Mouse (Mus musculus) adrenal gland, postnatal 14 days (tissue): ENCODE measurements around the gene Shld2. TPM values are rescaled to one million over a fixed set of nuclear protein-coding genes. Genes with fewer than 3 reads are reported as not detected.

Source experiments
- DNase-seq: peaks from one replicate; pipeline ENCODE4 v3.0.0; 2021; ENCODE audit warnings: mixed read lengths
- total RNA-seq: library from RNA; stranded (reverse); gene quantifications from 2 replicates; pipeline ENCODE4 v1.2.3, GENCODE M21; 2021

Shld2 gene
- total RNA-seq, 1 experiment from 2014 or later = 13.0 TPM

DNA sequence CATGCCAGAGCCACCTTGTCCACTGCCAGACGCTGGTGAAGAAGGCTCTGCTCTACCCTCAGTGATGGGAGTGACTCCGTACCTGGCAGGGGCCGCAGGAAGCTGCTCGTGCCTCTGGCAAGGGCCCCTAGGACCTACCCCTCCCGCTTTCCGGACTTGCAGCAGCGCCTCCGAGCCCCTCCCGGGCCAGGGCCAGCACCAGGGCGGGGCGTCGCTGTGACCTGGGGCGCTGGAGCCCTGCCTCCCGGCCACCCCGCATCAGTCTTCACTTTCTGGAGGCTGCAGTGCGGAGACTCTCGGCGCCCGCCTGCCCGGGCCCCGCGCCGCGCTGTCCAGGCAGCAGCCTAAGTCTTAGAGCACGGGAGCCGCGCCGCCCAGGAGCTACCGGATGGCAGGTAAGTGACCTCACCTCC is 90.5 kb downstream of the Shld2 start:
- no peak for DNase-seq

DNA sequence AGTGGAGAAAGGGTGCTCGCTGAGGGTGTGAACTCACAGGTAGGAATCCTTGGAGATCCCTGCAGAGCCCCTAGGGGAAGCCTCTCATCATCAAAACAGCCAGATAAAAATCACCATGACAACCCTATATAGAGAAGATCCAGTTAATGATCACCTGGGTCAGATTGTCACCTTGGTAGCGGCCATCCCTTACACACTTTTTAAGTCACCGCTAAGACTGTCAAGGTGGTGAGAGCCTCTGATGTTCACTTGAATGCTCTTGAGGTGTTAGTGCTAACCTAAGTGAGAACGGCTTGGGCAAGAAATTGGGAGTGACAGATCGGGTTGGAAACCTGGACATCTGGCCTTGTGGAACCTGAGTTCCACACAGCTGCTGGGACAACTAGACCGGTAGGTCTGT is 91.0 kb downstream of the Shld2 start, which contains the start of gene Syt15:
TSS of gene Syt15 (plus strand) at position 301 of the 400 bp plus-strand sequence.
- DNase-seq = no peak

DNA sequence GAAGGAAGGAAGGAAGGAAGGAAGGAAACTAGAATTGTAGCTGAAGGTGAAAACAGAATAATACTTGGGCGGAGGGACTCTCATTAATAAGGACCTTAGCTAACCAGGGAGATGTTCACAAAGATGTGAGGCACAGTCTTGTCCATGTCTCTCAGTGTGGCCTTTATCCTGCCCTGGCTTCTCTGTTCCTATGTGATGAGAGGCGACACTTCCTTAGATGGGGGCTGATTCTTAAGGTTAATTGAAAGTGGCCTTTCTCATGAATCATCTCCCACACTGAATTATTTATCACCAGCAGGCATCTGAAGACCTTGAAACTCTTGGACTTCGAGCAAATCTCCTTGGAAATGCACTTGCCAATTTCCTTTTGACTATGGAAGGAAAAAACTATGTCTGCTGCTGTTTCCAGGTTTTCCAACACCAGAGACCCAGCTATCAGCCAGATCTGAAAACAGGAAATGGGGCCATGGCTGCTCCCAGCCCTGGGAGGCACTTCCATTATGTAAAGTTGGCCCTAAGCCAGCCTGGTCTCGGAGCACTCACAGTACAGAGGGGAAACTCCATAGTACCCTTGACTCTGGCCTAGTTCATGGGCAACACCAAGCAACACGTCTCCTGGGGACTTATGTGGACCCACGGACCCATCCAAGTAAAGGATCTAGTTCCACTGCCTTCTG is 94.7 kb downstream of the Shld2 start:
- peak; percentile 65 for DNase-seq

DNA sequence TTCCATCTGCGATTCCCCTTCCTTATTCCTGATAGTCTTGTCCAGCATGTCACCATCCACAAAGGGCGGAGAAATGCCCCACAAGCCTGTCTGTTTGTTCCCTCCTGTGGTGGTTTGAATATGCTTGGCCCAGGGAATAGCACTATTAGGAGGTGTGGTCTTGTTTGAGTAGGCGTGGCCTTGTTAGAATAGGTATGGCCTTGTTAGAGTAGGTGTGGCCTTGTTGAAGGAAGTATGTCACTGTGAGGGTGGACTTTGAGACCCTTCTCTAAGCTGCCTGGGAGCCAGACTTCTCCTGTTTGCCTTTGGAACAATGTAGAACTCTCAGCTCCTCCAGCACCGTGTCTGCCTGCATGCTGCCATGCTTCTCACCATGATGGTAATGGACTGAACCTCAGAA is 100.4 kb downstream of the Shld2 start:
- DNase-seq = no peak

GRCm38 (mm10) chr14:34209080-34209479 is 101.2 kb downstream of the Shld2 start:
- DNase-seq = no peak

- DNase-seq = peak; percentile 76
These were observed 101.6 kb downstream of the Shld2 start for GRCm38 (mm10) chr14:34208651-34209050.

- DNase-seq = no peak
These were observed 102.3 kb downstream of the Shld2 start for GRCm38 (mm10) chr14:34207996-34208395.

DNA sequence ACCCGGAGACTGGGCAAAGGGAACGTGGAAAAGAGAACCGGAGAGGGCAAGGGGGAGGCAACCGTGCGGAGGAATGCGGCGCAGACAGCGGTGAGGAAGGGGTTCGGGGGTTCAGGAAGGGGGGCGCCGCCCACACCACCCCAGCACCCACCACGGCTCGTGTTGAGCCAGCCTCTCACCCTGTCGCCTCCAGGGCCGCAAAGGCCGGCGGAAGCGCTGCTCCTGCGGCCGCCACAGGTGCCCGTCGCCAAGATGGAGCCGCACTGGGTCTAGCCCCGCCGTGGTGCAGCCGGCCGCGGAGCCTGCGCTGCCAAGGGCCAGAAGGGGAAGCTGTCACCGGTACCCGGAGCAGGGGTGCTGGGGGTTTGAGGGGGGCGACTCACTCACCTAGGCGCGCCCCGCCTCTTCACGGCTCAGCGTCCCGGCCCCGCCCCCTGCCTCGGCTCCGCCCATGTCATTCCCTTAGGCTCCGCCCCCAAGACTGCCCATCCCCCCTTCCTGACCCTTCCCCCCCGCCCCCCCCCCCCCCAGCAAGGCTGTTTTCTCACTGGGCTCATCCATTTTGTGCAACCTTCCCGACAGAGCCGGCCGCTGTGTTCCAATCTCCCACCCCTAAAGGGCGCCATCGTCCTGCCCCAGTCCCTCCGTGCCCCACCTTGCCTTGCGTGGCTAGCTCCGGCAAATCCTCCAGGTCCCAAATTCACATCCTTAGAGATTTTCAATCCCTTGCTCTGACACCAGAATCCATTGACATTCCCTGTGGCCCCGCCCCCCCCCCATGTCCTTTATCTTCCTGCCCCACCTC is 108.9 kb downstream of the Shld2 start, which contains the start of gene Gprin2:
TSS of gene Gprin2 (minus strand) at position 423 of the 805 bp plus-strand sequence.
- DNase-seq = peak; percentile 68

DNA sequence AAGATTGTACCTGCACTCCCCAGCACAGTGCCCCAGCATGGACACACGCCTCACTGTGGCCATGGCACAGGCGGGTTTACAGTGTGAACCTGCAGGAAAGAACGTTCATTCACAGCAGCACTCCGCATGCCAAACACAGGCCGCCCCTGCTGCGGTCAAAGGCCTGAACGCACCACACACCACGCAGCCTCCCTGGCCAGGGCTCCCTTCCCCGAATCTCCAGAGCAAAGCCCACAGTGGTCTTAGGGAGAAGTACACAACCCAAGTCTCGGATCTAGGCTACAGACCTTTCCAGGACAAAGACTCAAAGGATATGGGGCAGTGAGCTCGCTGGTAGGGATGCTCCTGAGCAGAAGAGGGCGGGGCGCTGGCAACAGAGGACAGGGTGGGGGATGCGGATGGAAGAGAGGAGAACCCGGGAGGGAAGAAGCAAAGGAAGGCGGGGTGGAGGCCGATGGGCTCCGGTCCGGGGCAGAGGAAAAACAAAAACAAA is 109.5 kb downstream of the Shld2 start:
- peak; percentile 69 for DNase-seq

DNA sequence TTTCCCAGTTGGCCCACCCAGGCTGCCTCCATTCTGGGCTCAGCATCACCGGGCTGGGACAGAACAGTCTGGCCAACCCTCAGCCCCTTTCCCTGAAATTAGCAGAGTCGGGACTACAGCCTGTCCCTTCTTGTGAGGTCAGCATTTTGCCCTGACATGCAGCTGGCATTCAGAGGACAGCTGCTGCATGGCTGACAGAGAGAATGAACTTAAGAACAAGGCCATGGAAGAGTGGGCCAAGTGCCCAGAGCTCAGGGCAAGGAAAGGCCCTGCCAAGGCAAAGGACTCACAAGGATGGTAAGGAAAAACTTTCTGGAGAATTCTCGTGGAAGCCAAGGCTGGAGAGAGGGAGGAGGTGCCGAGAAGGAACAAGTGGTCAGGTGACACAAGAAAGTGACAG is 113.6 kb downstream of the Shld2 start:
- DNase-seq = peak; percentile 68

- no peak for DNase-seq
These were observed 114.8 kb downstream of the Shld2 start for GRCm38 (mm10) chr14:34195466-34195865.

DNA sequence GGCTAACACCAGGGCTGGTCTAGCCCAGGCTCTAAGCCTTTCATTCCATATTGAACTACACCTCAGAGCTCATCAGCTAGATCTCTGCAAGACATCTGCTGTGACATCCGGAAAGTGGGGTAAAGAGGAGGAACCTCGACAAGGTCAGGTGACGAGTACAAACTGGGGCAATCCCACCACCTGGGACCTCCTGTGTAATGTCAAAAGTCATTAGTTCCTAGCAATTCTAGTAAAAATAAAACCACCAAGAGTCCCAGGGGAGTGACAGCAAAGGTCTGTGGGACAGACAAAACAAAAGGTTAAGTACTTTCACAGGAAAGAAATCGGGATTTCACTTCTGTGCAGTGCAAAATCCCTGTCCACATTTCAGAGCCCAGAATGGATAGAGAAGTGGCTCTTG is 116.4 kb downstream of the Shld2 start:
- no peak for DNase-seq

GRCm38 (mm10) chr14:34190361-34190760 is 119.9 kb downstream of the Shld2 start:
- peak; percentile 69 for DNase-seq

- DNase-seq = peak; percentile 90
These were observed 121.7 kb downstream of the Shld2 start for GRCm38 (mm10) chr14:34188629-34189028.

Other genes with a start within 250 kb of the Shld2 start
- gene Anxa8, start 224.5 kb downstream of the Shld2 start, total RNA-seq = 7.0 and 8.9 TPM in 2 replicates
- not detected in 2 replicates for gene A630023A22Rik, start 207.7 kb downstream of the Shld2 start, total RNA-seq
- 0.41 and 0.44 TPM in 2 replicates for gene Npy4r, start 158.0 kb downstream of the Shld2 start, total RNA-seq
- gene Gprin2, start 108.8 kb downstream of the Shld2 start, total RNA-seq = 0.48 and 1.2 TPM in 2 replicates
- 0.44 and 1.5 TPM in 2 replicates for gene Syt15, start 90.9 kb downstream of the Shld2 start, total RNA-seq
- gene Glud1, start 234 bp upstream of the Shld2 start, total RNA-seq = 217 and 322 TPM in 2 replicates
- 4.0 TPM in 1 of 2 replicates, not detected in the other for gene Fam25c, start 44.9 kb upstream of the Shld2 start, total RNA-seq
- 17.4 and 33.4 TPM in 2 replicates for gene Sncg, start 64.3 kb upstream of the Shld2 start, total RNA-seq
- gene Mmrn2, start 65.0 kb upstream of the Shld2 start, total RNA-seq = 34.2 and 35.1 TPM in 2 replicates
- gene Bmpr1a, start 192.8 kb upstream of the Shld2 start, total RNA-seq = 53.5 and 53.7 TPM in 2 replicates
- not detected in 2 replicates for gene 9230112D13Rik, start 212.3 kb upstream of the Shld2 start, total RNA-seq